Mouse (Mus musculus) liver, postnatal 0 days (tissue): ENCODE measurements around the gene Col4a1.

ENCODE experiments used
- CTCF ChIP-seq: sonication (generic); IDR thresholded peaks from 2 replicates; pipeline ENCODE4 v1.5.1; 2016; ENCODE audit warnings: antibody characterized with exemption, low read depth
- EP300 ChIP-seq: IDR thresholded peaks from 2 replicates; pipeline ENCODE4 v1.6.1; 2016; ENCODE audit warnings: antibody characterized with exemption, low read depth, mild to moderate bottlenecking

- TF ChIP-seq CTCF (no peak), EP300 (no peak)
Measured at GRCm38 (mm10) chr8:11356776-11357175, 44.1 kb upstream of the Col4a1 start.
